Mouse (Mus musculus) gastrocnemius, postnatal 25 days (tissue): ENCODE measurements around the gene Ifrd1. TPM values are rescaled to one million over a fixed set of nuclear protein-coding genes. Genes with fewer than 3 reads are reported as not detected.
A peak's percentile ranks its signal among the peaks of the same experiment; 100 is the strongest.
"Not testable (repeated sequence)": the region's sequence is repeated elsewhere in the genome, so short reads cannot be mapped to it uniquely, and the experiment has no call there.

ENCODE experiments used
- DNase-seq: peaks from one replicate; pipeline ENCODE4 v3.0.0; 2022
- microRNA-seq, 2 experiments: library from miRNA; unstranded; fragments of <30 nt; microRNA quantifications; one replicate each; pipeline ENCODE4 v1.2.0; 2021; ENCODE audit warnings: borderline replicate concordance in 2 of 2
- total RNA-seq, 2 experiments: library from RNA; stranded (reverse); gene quantifications; 1 replicate in 1 of 2; 2 replicates in 1 of 2; pipeline ENCODE4 v1.2.3; 2021

Ifrd1 gene
- total RNA-seq, 2 experiments from 2014 or later = 67.1 to 121 TPM

DNA sequence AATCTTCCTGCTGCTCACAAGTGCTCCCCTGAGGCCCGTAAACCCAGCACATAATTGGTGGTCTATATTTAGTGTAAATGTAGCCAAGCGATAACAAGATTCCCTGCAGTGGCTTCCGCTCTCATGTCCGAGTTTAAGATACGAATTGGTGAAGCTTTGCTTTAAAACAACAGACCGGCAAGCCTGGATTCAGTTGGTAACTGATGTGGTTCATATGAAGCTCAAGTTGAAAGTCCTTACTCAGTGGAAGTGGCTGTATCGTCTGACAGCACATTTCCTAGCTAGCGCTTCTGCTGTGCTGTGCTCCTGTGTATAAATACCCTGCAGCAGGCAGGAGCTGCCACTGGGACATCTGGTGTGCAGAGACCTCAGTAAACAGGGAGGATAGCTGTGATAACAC lies 49.0 kb downstream of the Ifrd1 start, which contains the start of gene Lsmem1:
Lsmem1 (minus strand) TSS at position 189 of the 400 bp plus-strand sequence.
- DNase-seq = peak; percentile 58

DNA sequence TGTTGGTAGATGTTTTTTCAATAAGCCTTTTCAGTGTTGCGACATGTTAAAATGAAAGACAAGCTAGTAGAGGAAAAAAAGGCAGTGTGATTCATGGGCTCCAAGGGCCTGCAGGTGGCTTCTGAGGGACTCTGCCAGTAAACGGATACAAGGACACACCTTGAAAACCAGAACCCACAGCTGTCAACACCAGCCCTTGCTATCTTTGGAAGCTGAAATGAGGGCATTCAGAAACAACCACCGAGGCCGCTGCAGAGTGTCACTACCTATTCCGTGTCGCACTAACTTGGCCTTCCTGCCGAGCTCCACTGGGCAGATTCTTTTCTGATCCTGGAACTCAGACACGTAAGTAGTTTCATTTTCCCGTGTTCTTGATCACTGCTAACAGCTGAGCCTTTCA lies 49.9 kb downstream of the Ifrd1 start:
- peak; percentile 62 for DNase-seq

DNA sequence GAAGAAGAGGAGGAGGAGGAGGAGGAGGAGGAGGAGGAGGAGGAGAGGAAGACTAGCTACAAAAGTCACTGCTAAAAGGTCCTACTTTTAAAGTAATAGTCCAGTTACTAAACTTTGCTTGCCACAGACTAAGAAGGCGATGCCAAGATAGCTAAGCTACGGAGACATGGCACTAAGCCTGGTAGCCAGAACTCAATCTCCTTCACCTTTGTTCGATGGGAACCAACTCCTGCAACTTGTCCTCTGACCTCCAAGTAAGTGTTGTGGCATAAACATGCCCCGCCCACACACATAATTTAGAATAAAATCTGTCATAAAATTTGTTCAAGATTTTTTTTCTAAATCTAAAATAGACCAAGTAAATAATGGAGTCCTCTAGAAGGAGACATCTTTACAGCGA lies 50.3 kb downstream of the Ifrd1 start:
- no peak for DNase-seq

DNA sequence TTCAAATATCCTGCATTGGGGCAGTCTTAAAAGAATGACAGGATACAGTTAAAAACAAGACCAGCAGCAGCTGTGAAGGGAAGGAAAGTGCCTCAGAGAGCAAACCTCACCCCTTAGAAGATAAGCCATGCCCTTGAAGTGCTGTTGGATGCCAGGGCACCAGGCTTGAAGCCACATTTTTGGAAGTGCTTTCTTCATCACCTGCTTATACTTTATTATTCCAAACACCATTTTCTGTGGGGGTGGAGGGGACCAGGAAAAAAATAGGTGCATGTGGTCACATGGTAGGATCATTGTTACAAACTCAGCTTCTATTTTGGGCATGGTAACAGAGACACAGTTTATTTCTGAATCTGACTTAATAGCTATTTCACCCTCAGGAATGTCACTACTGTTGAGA lies 50.8 kb downstream of the Ifrd1 start:
- DNase-seq = no peak

DNA sequence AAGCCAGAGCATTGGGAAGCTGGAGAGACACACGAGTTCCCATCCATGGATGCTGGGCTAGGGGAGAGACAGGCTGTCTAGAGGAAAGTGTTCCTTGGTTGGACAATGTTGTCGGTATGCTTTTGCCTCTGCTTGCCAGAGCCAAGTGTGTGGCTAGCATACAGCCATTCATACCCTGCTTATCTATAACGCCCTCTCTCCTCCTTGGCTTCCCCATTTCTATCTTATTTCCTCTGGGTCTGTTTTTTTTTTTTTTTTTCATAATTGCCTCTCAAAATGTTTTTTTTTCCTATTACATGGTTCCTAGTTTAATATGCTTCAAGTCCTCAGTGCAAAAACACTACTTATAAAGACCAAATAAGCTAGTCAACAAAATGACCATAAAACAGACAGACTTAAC lies 62.8 kb downstream of the Ifrd1 start:
- no peak for DNase-seq

DNA sequence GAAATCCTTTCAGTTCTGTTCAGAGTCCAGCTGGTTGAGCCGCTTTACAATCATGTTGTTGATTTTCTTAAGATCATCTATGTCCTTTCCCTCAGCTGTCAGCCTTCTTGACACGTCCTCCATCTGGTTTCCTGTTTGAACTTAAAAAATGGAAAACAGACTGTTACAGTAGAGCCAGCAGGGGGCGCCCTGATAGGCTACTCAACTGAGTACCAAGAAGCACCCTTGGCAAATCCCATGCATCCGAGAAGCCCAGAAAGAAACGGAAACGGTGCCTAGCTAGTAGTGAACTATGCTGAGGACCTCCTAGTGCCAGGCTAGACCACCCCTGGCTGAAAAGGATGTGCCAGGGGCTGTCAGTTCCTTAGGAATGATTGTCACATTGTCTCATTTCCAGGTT lies 71.2 kb downstream of the Ifrd1 start:
- no peak for DNase-seq

DNA sequence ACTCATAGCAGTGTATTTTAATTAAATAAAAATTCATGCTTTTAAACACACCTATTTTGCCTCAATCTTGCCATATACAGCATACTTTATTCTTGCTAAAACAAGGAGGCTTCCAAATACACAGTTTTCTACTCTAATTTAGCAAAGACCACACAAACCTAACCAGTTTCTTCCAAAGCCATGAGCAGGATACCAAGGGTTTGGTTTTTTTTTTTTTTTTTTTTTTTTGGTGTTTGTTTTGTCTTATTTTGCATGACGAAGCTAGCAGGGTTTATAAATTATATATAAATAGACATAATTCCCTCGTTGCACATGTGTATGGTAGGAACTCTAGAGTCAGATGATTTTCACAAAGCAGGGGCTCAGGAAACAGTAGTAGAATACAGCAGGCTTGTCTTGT lies 72.1 kb downstream of the Ifrd1 start:
- DNase-seq = no peak

DNA sequence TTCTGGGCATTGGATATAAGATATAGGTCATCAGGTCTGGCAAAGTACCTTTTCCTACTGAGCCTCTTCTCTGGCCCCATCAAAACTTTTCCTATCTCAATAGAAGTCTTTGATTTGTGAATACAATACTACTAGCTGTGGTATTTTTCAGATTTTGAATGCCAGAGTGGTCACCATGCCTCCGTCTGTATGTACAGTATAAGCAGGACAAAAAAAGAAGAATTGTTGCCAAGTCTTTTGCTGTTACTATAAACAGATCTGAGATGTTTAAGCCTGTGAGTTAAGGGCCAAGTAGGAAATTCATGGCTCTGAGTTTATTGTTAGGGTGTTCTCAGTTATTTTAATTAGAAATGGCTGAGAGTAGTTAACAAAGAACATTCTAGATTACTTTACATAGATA lies 73.1 kb downstream of the Ifrd1 start:
- not testable (repeated sequence) for DNase-seq

DNA sequence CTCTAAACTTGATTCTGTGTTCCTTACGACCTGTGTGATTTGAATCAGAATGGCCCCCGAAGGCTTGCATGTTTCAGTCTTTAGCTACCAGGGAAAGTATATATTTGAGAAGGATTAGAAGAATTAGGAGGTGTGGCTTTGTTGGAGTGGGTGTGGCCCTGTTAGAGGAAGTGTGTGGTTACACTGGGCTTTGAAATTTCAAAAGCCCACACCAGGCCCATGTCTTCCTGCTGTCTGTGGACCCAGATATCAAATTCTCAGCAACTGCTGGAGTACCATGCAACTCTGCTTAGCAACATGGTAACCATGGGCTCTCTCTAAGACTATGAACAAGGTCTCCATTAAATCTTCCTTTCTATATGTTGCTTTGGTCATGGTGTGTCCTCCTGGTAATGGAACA lies 76.7 kb downstream of the Ifrd1 start:
- no peak for DNase-seq

DNA sequence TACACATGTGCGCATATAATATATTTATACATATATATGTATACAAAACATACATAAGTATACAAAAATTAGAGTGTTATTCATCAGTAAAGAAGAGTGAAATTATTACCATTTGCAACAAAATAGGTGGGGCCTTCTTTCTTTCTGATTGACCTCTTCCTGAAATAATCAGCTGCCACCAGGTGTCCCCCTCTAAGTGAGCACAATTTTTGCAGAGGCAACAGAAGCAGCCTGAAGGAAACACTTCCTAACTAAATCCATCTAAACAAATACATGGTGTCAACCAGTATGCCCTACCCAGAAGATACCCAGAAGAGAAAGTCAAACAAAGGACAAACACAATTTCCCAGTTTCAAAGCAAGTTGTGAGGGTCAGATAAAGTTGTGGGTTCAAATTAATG lies 78.6 kb downstream of the Ifrd1 start:
- DNase-seq = no peak

DNA sequence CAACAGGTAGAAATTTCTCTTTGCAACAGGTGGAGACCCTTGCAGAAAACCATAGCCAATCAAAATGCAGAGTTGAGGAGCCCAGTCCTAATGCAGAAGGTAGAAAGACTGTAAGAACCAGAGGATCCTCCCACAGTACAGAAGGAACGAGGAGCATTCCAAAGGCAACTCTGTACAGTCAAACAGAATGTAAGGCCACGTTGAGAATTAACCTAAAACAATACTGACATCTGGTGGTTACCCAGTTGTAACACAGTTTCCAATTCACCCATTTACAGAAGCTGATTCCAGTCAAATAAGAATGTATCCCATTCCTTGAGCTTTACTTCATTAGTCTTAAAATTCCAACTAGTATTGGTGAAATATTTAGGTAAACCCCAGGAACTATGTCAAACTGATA lies 83.7 kb downstream of the Ifrd1 start:
- no peak for DNase-seq

DNA sequence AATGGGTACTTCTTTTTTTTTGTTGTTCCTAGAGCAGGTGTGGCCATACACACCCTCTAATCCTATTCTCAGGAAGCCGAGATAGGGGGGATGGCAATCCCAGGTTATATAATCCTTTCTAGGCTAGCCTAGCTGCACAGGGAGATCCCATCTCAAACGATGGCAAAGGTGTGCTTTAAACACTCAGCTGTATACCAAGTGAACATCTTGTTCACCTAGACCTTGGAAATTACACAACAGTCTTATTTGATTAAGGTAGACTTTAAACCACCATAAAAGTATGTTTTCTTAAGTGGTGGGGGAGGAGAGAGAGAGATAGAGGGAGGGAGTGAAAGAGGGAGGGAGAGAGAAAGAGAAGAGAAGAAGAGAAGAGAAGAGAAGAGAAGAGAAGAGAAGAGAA lies 87.5 kb downstream of the Ifrd1 start:
- DNase-seq = no peak

DNA sequence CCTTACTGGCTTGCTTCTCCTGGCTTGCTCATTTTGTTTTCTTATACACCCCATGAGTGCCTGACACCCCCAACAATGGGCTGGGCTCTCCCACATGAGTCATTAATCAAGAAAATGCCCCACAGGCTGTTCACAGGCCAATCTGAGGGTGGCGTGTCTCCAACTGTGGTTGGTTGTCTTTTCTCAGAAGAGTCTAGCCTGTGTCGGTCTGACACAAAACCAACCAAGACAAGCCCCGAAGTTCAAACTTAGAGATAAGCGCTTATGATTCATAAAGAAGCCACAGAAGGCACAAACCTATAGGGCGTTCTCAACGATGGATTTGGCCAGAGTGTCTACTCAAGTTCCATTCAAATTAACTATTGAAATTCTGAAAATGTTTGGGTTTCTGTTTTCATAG lies 94.1 kb downstream of the Ifrd1 start:
- DNase-seq = no peak

DNA sequence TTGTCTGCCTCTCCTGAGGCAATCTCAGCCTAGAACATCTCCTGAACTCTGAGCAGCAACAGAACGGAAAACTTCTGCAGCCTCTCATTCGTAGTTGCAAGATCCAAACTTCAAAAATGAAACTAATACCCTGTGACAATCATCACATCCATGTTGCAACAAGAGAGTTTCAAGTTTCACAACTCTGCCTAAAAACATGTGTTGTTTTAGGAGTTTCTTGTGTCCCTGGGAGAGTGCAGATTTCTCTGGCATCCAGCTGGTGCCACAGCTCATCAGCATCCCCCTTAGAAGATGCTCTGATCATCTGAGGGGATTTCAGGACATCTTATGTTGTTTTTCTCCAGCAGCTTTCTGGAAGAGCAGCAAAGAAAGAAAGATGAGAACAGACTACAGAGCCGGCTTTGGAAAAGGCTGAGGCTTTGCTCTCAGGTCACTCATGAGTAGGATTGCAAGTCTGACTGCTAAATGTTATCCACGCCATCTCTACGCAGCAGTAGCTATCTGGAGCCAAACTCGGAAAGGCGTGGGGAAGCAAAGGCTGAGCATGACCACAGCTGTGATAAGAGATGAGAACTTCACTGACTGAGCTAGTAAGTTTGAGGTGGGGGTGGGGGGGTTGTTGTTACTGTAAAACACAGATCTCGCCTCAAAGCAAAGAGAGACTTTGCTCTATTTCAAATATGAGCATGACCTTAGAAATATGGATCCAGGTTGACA lies 95.8 kb downstream of the Ifrd1 start:
- DNase-seq = no peak

Small RNA genes within 50 kb of the gene (microRNA-seq; reads per million reads assigned to microRNA genes)
- gene Mir1938 = 3.7 to 7.7 reads per million in 2 experiments

Other genes with a start within 250 kb of the Ifrd1 start
- gene Arl4a, start 210.5 kb downstream of the Ifrd1 start, total RNA-seq = 10 to 100 TPM; 18.4 to 20.5 TPM
- gene Scin, start 114.3 kb downstream of the Ifrd1 start, total RNA-seq = under 1 TPM; 0.43 to 0.77 TPM
- 10 to 100 TPM; 33.2 to 62.1 TPM for gene Lsmem1, start 49.0 kb downstream of the Ifrd1 start, total RNA-seq
- 1 to 10 TPM; 6.9 to 8.2 TPM for gene Zfp277, start 197.4 kb upstream of the Ifrd1 start, total RNA-seq
- gene Dock4, start 197.4 kb upstream of the Ifrd1 start, total RNA-seq = 10 to 100 TPM; 10.9 to 13.3 TPM